Mouse (Mus musculus) embryonic fibroblast, embryonic 13.5 days (primary cell): ENCODE results near the gene Cep126.

ENCODE experiments used
- CTCF ChIP-seq: IDR thresholded peaks from 2 replicates; pipeline ENCODE4 v1.5.1; 2011; ENCODE audit warnings: mild to moderate bottlenecking, control low read depth, low read length, moderate library complexity, borderline replicate concordance; ENCODE audit not compliant: insufficient read depth
- POLR2A ChIP-seq: IDR thresholded peaks from 2 replicates; pipeline ENCODE4 v1.6.1; 2011; ENCODE audit warnings: low read depth, mild to moderate bottlenecking, control low read depth, low read length, moderate library complexity

- TF ChIP-seq CTCF, result no peak
- TF ChIP-seq POLR2A, result no peak
These were observed 100.0 kb downstream of the Cep126 start for GRCm38 (mm10) chr9:8034143-8034542.
